Mouse (Mus musculus) forebrain, postnatal 0 days (tissue): ENCODE measurements at regions not wholly inside any gene's neighbourhood (a gene's known extent, or its start where the extent isn't known, plus 50 kb on each side); places are given as distances from the start of the nearest gene placed in this dataset.

ENCODE experiments used
- ATAC-seq: fragments of 200-750 bp; cut with Nextera tagmentation; 2 replicates; pipeline ENCODE4 v1.8.0; 2017; ENCODE audit warnings: mild to moderate bottlenecking, moderate library complexity
- DNase-seq: peaks from one replicate; pipeline ENCODE4 v3.0.0-alpha.2; 2015
- H3K27ac ChIP-seq: fragments of 300-500 bp; sonication (generic); 2 replicates; pipeline ENCODE4 v1.5.1; 2014; ENCODE audit warnings: low read depth, mild to moderate bottlenecking, antibody characterized with exemption, low read length, moderate library complexity, mixed read lengths
- H3K27me3 ChIP-seq: fragments of 300-500 bp; sonication (generic); 2 replicates; pipeline ENCODE4 v1.6.1; 2014; ENCODE audit warnings: mild to moderate bottlenecking, low read length, mixed read lengths; ENCODE audit not compliant: insufficient read depth
- H3K36me3 ChIP-seq: fragments of 300-500 bp; sonication (generic); 2 replicates; pipeline ENCODE4 v1.6.1; 2014; ENCODE audit warnings: mild to moderate bottlenecking, moderate library complexity; ENCODE audit not compliant: insufficient read depth
- H3K4me1 ChIP-seq: fragments of 300-500 bp; sonication (generic); 2 replicates; pipeline ENCODE4 v1.6.1; 2014; ENCODE audit warnings: antibody characterized with exemption; ENCODE audit not compliant: insufficient read depth
- H3K4me2 ChIP-seq: fragments of 300-500 bp; sonication (generic); 2 replicates; pipeline ENCODE4 v1.6.1; 2014; ENCODE audit warnings: low read depth, mild to moderate bottlenecking, moderate library complexity
- H3K4me3 ChIP-seq: fragments of 300-500 bp; sonication (generic); 2 replicates; pipeline ENCODE4 v1.5.1; 2014; ENCODE audit warnings: low read depth, low read length, mixed read lengths
- H3K9ac ChIP-seq: fragments of 300-500 bp; sonication (generic); 2 replicates; pipeline ENCODE4 v1.6.1; 2014; ENCODE audit warnings: mild to moderate bottlenecking
- H3K9me3 ChIP-seq: fragments of 300-500 bp; sonication (generic); 2 replicates; pipeline ENCODE4 v1.6.1; 2016; ENCODE audit warnings: low read length
- CTCF ChIP-seq: sonication (generic); IDR thresholded peaks from 2 replicates; pipeline ENCODE4 v1.5.1; 2016; ENCODE audit warnings: antibody characterized with exemption, control low read depth, low read depth
- WGBS: fragments of 180-500 bp; shearing (Covaris S2); extraction: QIAGEN DNeasy Blood & Tissue Kit; methylation state at CpG from one replicate; pipeline ENCODE4 v1.1.7; 2014; 5-methylcytosine and 5-hydroxymethylcytosine counted together

DNA sequence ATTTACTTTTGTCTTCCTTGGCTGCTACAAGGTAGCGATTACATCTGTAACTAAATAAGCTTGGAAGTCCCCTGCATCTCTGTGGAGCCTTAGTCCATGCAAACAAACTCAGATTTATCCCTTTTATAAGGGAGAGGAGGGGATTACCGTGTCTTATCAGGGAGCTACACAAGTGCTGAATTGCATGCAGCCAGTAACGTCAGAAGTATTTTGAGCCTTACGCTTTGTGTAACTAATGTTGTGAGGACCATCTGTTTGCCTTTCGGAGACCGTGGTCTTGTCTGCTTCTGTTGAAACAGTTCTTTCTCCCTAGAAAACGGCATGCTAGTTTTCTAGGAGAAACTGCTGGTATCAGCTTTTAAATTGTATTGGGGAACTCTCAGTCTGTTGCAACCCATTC, 58.0 kb upstream of the Dmrta1 start:
- 33% methylated on average over 7 of the region's 7 CpGs for WGBS
- DNase-seq (peak; percentile 21), ATAC-seq (no peak)
- Histone ChIP-seq H3K9me3 (no peaks in the 10 kb centered on the region), H3K36me3 (no peaks in the 10 kb centered on the region), H3K27me3 (no peaks in the 10 kb centered on the region), H3K9ac (no peak overlapping the region), H3K4me3 (no peak overlapping the region), H3K27ac (no peak overlapping the region), H3K4me2 (no peak overlapping the region), H3K4me1 (no peaks in the 10 kb centered on the region)
- TF ChIP-seq CTCF = no peak

DNA sequence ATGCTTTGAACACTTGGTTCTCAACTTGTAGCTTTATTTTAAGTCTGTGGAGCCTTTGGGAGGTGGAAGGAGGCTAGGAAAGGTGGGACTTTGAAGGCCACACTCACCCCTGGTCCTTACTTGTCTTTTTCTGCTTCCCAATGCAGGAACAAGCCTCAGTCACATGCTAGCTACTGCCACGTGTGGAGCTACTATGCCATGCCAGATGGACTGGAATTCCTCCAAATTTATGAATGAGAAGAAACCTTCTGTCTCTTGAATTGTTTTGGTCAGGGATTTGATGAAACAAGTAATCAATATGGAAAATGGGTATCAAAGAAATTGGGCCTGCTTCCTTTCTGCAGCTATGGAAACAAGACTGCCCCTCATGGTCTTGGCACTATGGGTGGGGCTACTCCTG, 74.5 kb upstream of the Dmrta1 start:
- Histone ChIP-seq H3K4me1 (no peaks in the 10 kb centered on the region), H3K36me3 (no peaks in the 10 kb centered on the region), H3K9me3 (no peaks in the 10 kb centered on the region), H3K4me2 (no peak overlapping the region), H3K9ac (no peak overlapping the region), H3K27me3 (no peaks in the 10 kb centered on the region), H3K27ac (no peak overlapping the region), H3K4me3 (no peak overlapping the region)
- DNase-seq = peak; percentile 18
- 37% methylated on average over 1 of the region's 1 CpGs for WGBS
- ATAC-seq = no peak
- no peak for TF ChIP-seq CTCF

DNA sequence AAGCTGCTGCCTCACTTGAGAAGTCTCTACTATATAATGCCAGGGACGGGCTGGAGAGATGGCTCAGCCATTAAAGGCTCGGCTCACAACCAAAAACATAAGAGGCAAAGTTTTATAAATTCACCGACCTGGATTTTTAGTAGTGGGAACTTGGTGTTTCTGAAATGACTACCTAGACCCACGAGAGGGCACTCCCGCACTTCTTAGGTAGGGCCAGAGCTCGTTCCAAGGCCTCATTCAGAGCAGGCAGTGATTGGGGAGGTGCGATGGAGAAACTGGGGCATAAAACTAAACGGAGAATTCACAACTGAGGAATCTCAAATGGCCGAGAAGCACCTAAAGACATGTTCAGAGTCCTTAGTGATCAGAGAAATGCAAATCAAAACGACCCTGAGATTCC, 103.7 kb upstream of the Dmrta1 start:
- no peaks in the 10 kb centered on the region for H3K36me3 ChIP-seq
- peak; percentile 78 for ATAC-seq
- H3K4me2 ChIP-seq = no peak overlapping the region
- H3K27me3 ChIP-seq = no peaks in the 10 kb centered on the region
- peak; percentile 79 for TF ChIP-seq CTCF
- no peaks in the 10 kb centered on the region for H3K4me1 ChIP-seq
- no peak overlapping the region for H3K4me3 ChIP-seq
- no peak overlapping the region for H3K27ac ChIP-seq
- H3K9me3 ChIP-seq = no peaks in the 10 kb centered on the region
- H3K9ac ChIP-seq = no peak overlapping the region
- peak; percentile 80 for DNase-seq
- WGBS = 9% methylated on average over 10 of the region's 10 CpGs

DNA sequence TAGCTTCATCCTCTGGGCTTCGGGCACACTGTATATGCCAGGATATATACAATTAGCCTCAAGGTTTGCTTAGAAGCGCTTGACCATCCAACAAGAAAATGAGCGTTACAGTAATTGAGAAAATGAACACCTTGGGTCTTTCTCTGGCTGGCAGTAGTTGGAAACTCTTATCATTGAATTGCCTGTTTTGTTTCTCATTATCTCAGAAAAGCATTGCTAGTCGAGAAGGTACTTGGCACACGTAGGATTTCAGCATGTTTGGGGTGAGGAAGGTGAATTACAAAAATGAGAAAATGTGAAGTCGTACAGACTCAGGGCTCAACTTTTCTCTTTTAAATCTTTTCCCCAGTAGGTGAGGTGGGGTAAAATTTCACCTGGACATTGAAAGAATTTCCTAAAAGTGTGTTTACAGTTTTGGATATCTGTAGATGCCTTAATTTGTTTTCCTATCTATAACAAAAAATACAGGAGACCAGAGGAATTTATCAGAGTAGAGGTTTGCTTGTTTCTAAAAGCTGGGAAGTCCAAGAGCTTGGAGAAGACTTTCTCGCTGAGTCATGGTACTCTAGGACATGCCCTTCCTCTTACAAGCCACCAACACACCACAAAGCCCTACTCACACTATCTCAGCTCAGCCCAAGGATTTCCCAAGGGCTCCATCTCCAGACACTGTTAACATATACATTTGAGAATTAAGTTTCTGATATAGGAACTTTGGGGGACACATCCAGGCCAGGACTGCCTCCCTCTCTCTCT, 124.3 kb upstream of the Dmrta1 start:
- Histone ChIP-seq H3K27me3 (no peaks in the 10 kb centered on the region), H3K36me3 (no peaks in the 10 kb centered on the region), H3K4me3 (no peak overlapping the region), H3K27ac (no peak overlapping the region), H3K9me3 (no peaks in the 10 kb centered on the region), H3K4me1 (no peaks in the 10 kb centered on the region), H3K4me2 (no peak overlapping the region), H3K9ac (no peak overlapping the region)
- no peak for ATAC-seq
- WGBS = 74% methylated on average over 7 of the region's 7 CpGs
- DNase-seq = no peak
- TF ChIP-seq CTCF = no peak

DNA sequence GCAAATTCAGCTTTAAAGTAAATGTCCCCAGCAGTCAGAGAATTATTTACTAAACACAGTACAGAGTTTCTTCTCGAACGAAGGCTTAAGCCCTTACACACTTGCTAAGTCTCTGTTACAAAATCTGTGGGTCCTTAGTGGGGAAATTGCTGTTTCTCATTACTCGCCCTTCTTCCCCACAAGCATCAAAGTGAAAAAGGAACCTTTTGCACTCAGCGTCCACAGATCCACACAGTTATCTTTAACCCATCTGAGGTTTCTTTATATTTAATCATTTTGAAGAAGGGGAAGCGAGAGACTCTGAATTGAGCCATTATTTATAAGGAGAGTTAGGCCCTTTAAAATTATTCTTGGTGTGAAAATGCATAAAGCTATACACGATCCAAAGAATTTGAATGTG, 126.7 kb upstream of the Dmrta1 start:
- Histone ChIP-seq H3K4me1 (no peaks in the 10 kb centered on the region), H3K9me3 (no peaks in the 10 kb centered on the region)
- WGBS = 58% methylated on average over 6 of the region's 6 CpGs

DNA sequence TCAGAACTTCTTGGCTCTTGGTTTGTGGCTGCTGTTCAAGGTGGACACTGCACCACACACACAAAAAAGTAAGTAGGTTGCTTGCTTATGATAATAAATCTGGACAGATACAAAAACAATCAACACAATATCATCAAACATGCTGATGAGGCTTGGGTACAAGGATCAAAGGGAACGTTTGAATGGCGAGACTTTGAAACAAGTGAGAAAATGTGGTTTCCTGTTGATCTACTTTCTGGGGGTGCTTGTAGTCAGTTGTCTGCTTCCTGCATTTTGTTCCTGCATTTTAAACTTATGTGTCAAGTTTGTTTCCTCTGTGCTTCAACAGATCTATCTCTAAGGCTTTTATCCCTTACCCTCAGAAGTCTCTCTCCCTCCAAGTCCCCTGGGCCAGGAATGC, 128.7 kb upstream of the Dmrta1 start:
- 82% methylated on average over 2 of the region's 2 CpGs for WGBS
- H3K4me1 ChIP-seq = no peaks in the 10 kb centered on the region
- H3K36me3 ChIP-seq = no peaks in the 10 kb centered on the region

More for the DNA sequence above, 126.7 kb upstream of the Dmrta1 start:
- Histone ChIP-seq H3K27me3 (no peaks in the 10 kb centered on the region), H3K9ac (no peak overlapping the region), H3K36me3 (no peaks in the 10 kb centered on the region), H3K4me2 (no peak overlapping the region), H3K4me3 (no peak overlapping the region), H3K27ac (no peak overlapping the region)
- no peak for TF ChIP-seq CTCF
- no peak for DNase-seq
- no peak for ATAC-seq

DNA sequence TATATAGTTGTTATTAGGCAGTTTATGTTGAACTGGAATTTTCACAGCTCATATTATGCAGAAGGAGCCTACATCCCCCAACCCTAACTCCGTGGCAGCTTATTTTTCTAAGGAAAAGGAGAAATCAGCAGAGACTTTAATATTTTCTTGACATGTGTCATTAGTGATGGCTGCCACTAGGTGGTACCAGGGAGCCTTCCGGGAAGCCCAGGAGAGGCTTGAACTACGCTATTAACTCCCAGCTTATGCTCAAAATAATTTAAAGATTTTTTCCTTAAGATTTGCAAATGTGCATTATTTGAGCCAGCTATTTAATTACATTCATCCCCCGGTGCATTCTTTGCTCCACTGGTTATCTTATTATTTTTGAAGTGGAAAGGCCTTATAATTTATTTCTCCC, 146.8 kb upstream of the Dmrta1 start:
- TF ChIP-seq CTCF = peak; percentile 78
- DNase-seq (peak; percentile 70), ATAC-seq (peak; percentile 58)
- Histone ChIP-seq H3K27me3 (no peaks in the 10 kb centered on the region), H3K9ac (no peak overlapping the region), H3K4me2 (no peak overlapping the region), H3K4me1 (no peaks in the 10 kb centered on the region), H3K4me3 (no peak overlapping the region), H3K27ac (no peak overlapping the region), H3K36me3 (no peaks in the 10 kb centered on the region), H3K9me3 (no peaks in the 10 kb centered on the region)
- WGBS = 11% methylated on average over 4 of the region's 4 CpGs

More for the DNA sequence above, 128.7 kb upstream of the Dmrta1 start:
- Histone ChIP-seq H3K27me3 (no peaks in the 10 kb centered on the region), H3K4me2 (no peak overlapping the region), H3K9ac (no peak overlapping the region), H3K4me3 (no peak overlapping the region), H3K27ac (no peak overlapping the region), H3K9me3 (no peaks in the 10 kb centered on the region)
- ATAC-seq = no peak
- no peak for TF ChIP-seq CTCF
- no peak for DNase-seq
